Mouse (Mus musculus) urinary bladder, postnatal 14 days (tissue): ENCODE results near the gene Rab3b.
A peak's percentile ranks its signal among the peaks of the same experiment; 100 is the strongest.

Experiments used
- DNase-seq: peaks from one replicate; pipeline ENCODE4 v3.0.0; 2021; ENCODE audit warnings: low spot score

Rab3b gene

GRCm38 (mm10) chr4:108878963-108879822, at the start of gene Rab3b:
Gene Rab3b, plus strand, starts transcription at chr4:108879063.
- peak; percentile 68 for DNase-seq

GRCm38 (mm10) chr4:108830698-108831097, 48.2 kb upstream of the Rab3b start:
- DNase-seq: no peak

GRCm38 (mm10) chr4:108832916-108833827, 45.7 kb upstream of the Rab3b start, which contains the start of gene Btf3l4:
Gene Btf3l4, minus strand, starts transcription at chr4:108833614.
- peak; percentile 90 for DNase-seq

DNA sequence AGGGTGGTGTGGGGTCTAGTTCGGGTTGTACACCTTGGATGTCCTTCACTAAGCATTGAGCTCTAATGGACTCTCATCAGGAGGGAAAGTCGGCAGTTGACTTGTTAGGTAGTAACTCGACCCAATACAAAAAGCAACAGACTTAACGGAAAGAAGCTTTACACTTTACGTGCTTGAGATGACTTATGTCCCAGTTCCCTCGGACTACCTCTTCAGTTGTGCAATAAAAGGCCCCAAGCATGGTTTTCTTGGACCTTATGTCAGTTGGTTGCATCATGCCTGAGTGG, 45.1 kb upstream of the Rab3b start:
- DNase-seq: no peak

- peak; percentile 86 for DNase-seq
Observed at GRCm38 (mm10) chr4:108834115-108834970, 44.5 kb upstream of the Rab3b start, which contains the start of gene Txndc12. Gene Txndc12, plus strand, starts transcription at chr4:108834601.

DNA sequence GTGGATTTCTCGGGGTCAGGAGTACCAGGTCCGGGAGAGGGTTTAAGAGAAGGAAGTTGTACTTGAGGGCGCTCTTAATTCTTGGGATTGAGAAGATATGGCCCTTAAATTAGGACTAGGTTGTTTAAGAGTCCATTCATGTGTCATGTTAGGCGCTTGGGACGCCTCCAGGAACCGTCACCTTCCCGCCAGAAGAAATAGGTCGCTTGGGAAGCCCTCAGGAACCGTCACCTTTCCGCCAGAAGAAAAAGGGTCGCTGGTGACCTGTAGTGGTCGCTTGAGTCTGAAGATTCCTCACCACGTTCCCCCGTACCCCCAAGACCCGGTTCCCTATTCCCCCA, 43.9 kb upstream of the Rab3b start:
- DNase-seq: no peak

DNA sequence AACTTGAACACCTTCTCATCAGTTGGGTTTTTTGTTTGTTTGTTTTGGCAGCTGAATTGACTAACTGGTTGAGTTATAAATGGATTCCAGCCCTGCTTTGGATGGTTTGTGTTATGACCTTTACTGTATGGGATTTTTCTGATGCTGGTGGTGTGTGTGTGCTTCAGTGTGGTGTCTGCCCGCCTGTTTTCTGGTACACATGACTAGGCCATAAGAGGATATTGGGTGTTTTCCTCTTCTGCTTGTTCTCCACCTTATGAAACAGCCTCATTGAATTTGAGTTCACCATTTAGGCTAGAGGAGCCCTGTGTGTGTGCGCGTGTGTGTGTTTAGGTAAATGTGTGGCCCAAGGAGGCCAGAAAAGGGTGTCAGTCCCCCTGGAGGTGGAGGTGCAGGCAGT, 43.4 kb upstream of the Rab3b start:
- no peak for DNase-seq

DNA sequence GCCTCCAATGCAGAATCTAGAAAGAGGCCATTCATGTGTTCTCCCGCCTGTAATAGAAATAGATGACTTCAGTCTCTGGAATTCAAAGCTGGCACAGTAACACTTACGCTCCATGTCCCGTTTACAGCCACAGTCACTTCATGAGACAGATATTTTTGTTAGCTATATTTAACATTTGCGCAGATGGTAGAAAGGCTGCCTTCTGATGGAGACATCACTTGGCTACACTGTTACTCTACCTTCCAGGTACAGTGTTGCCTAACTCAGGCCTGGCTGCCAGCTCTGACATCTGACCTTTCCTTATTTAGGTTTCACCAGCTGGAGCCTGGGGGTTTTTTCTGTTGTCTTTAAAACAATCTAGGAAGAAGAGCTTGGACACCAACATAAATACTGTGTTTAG, 40.8 kb upstream of the Rab3b start:
- no peak for DNase-seq

- no peak for DNase-seq
Observed at GRCm38 (mm10) chr4:108841920-108842578, 36.8 kb upstream of the Rab3b start.

GRCm38 (mm10) chr4:108843336-108843735, 35.5 kb upstream of the Rab3b start:
- DNase-seq: no peak

GRCm38 (mm10) chr4:108845824-108846569, 32.9 kb upstream of the Rab3b start:
- DNase-seq: no peak

- peak; percentile 83 for DNase-seq
Observed at GRCm38 (mm10) chr4:108847715-108848504, 31.0 kb upstream of the Rab3b start, which contains the start of gene Kti12. Gene Kti12, plus strand, starts transcription at chr4:108847785.

- peak; percentile 8 for DNase-seq
Observed at GRCm38 (mm10) chr4:108848505-108848848, 30.4 kb upstream of the Rab3b start, which contains the start of gene A730015C16Rik. Gene A730015C16Rik, minus strand, starts transcription at chr4:108848619.

- DNase-seq: no peak
Observed at GRCm38 (mm10) chr4:108866806-108867205, 12.1 kb upstream of the Rab3b start.

DNA sequence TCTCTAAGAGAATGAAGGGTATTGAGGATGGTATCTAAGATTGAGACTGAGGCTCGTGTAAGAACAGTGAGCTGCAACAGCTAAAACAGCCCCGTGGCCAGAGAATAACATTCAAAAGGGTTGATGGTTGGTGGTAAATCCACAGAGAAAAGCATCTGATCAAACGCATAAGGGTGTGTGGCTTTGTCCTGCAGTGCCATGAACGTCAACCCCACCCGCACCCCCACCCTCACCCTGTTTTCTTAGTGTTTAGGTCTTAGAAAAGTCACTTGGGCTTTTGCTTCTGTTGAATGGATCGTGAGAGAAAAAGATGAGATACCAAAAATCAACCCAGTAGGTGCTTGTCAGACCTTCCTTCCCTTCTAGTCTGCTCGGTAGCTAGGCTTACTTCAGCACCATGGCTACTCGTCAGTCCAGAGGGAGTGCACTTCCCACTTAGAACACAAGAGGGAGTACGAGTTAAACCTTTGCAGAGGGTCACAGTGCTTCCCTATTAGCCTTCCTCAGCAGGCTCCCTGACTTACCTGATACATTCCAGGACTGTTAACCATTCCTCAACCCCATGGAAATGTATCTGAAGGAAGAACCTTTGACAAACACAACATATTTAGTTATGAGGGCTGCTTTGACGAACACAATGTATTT, 9.0 kb upstream of the Rab3b start:
- peak; percentile 87 for DNase-seq

DNA sequence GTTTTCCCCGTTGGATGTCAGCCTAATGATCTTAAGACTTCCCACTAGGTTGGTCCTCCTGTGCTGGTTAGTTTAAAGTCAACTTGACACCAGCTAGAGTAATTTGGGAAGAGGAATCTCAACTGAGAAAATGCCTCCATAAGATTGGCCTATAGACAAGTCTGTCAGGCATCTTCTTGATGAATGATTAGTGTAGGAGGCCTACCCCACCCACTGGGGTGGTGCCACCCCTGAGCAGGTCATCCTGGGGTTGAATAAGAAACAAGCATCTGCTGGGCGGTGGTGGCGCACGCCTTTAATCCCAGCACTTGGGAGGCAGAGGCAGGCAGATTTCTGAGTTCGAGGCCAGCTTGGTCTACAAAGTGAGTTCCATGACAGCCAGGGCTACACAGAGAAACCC, 5.1 kb upstream of the Rab3b start:
- DNase-seq: no peak

- DNase-seq: no peak
Observed at GRCm38 (mm10) chr4:108877901-108878300, 962 bp upstream of the Rab3b start.

DNA sequence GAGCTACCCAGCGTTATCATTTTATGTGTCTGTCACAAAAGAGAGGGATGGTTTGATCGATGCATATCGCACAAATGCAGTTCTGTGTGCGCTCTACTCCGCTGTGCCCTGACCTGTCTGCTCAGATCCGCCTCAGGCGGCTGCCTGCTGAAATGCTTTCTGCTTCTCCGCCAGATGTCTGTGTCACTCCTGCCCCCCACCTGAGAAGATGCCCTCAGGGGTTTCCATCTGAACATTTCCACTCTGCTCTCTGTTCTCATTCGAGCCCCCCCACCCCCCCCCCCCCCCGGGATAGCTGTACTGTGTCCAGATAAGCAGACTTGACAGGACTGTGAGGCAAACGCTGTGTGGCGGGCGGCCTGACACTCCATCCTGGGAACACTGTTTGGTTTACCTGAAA, 5.0 kb downstream of the Rab3b start:
- no peak for DNase-seq

DNA sequence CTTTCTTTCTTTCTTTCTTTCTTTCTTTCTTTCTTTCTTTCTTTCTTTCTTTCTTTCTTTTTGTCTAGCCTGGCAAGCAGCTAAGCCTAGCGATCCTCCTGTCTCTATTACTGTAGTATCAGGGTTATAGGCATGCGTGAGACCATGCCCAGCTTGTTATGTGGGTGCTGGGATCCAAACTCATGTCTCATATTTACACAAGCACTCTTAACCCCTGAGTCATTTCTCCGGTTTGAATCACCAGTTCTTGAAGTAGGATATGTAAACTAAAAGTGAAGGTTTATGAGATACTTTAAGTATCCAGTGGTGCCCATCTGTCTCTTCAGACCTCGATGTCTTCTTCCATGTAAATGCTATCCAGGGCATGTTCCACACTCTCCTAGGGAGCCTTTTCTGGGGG, 8.6 kb downstream of the Rab3b start:
- DNase-seq: peak; percentile 29
